Mouse (Mus musculus): ENCODE data around the gene Dmxl2.

- TF ChIP-seq CTCF (IDR thresholded peaks at IDR 0.05; ENCODE audit: low read depth, low read length) (no peak), EP300 (IDR thresholded peaks at IDR 0.05; ENCODE audit: insufficient read depth, low read depth, low read length) (no peak), POLR2A (IDR thresholded peaks at IDR 0.05; ENCODE audit: insufficient read depth, low read length) (no peak)
Observed at GRCm38 (mm10) chr9:54527694-54528093, 26.3 kb upstream of the Dmxl2 start.

All from ES-Bruce4 (cell line).